18 mouse cellular contexts compared by ENCODE assay signal in the genomic region with DNA sequence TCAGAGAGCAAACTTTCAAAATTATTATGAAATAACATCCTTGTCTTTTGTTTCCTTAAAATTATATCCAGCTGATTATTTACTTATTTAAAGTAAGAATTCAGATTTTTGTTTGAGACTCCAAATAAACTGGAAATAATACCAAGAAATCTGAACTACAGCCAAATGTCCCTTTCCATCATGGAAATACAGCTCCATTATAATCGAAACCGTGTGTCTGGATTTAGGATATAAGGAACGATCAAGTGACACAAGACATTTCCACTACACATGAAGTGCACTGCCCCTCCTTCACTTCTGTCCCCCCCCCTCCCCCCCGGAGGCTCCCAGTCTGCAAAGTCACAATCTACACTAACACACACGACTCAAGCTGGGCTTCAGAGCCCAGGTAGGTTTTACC. TPM values are rescaled to one million over a fixed set of nuclear protein-coding genes. Genes with fewer than 3 reads are reported as not detected.
"Had no signal": no experiment of that assay in that cellular context is flagged by ENCODE, and none has a peak within 500 bp of the region (broad histone marks: within the 10 kb centered on the region; RNA-seq: fewer than 3 reads in every experiment).

No protein-coding gene starts in this region.

- H3K4me2 ChIP-seq: limb, embryonic 12.5 days; liver, embryonic 12.5 days; liver, embryonic 15.5 days; lung, embryonic 15.5 days; midbrain, embryonic 12.5 days; stomach, embryonic 15.5 days had no signal

- H3K27me3 ChIP-seq: limb, embryonic 12.5 days; liver, embryonic 12.5 days; liver, embryonic 15.5 days; lung, embryonic 15.5 days; midbrain, embryonic 12.5 days; stomach, embryonic 15.5 days had no signal

- DNase-seq: kidney, adult 18-20 months; kidney, adult 9 months; kidney, postnatal 14 days; kidney, postnatal 4 days; liver; lung, adult 18-20 months; lung, postnatal 10 days; lung, postnatal 36 days; thymus, postnatal 25 days had no signal

- H3K9ac ChIP-seq: limb, embryonic 12.5 days; liver, embryonic 12.5 days; liver, embryonic 15.5 days; lung, embryonic 15.5 days; midbrain, embryonic 12.5 days; stomach, embryonic 15.5 days had no signal

- H3K36me3 ChIP-seq: limb, embryonic 12.5 days; liver, embryonic 12.5 days; liver, embryonic 15.5 days; lung, embryonic 15.5 days; stomach, embryonic 15.5 days had no signal

- ATAC-seq: intestine, embryonic 16.5 days; liver, embryonic 12.5 days had no signal

- H3K4me3 ChIP-seq: limb, embryonic 12.5 days; liver, embryonic 12.5 days; liver, embryonic 15.5 days; lung, embryonic 15.5 days; midbrain, embryonic 12.5 days; stomach, embryonic 15.5 days had no signal

- H3K27ac ChIP-seq: liver, embryonic 12.5 days; liver, embryonic 15.5 days; lung, embryonic 15.5 days; stomach, embryonic 15.5 days had no signal

- H3K4me1 ChIP-seq: liver, embryonic 12.5 days; liver, embryonic 15.5 days; stomach, embryonic 15.5 days had no signal

- H3K9me3 ChIP-seq: limb, embryonic 12.5 days; liver, embryonic 12.5 days; liver, embryonic 15.5 days; lung, embryonic 15.5 days; midbrain, embryonic 12.5 days; stomach, embryonic 15.5 days had no signal

RNA-seq across cellular contexts. Expression of gene Mab21l1, which starts 33.8 kb away (rescaled TPM):
- total RNA-seq: megakaryocyte progenitor cell, adult 5-6 weeks; megakaryocyte-erythroid progenitor cell, adult 5-6 weeks had no signal
